Mouse (Mus musculus): ENCODE results near the gene Lsm11.

GRCm38 (mm10) chr11:45947491-45947890 lies 2.8 kb upstream of the Lsm11 start:
- no peak for TF ChIP-seq CTCF (IDR thresholded peaks at IDR 0.05; ENCODE audit: low read depth)
- TF ChIP-seq EP300 (optimal IDR thresholded peaks at IDR 0.05), result no peak
